ENCODE assay signal across 24 mouse cellular contexts in genomic region chr13:3696977-3697735, GRCm38 (mm10).
DNase-seq lines count a peak whose midpoint lies in the region; ATAC-seq and TF ChIP-seq lines count a peak whose summit lies in the region.
"Had no signal": no experiment of that assay in that cellular context is flagged by ENCODE, and none has a peak within 500 bp of the region (broad histone marks: within the 10 kb centered on the region; RNA-seq: fewer than 3 reads in every experiment).

No protein-coding gene starts in this region.

- DNase-seq in kidney, postnatal 0 days (ENCODE audit: low spot score) = peak; percentile 19
- DNase-seq in ZHBTc4 (ENCODE audit: low read depth, low spot score) = peak; percentile 7
- peak; percentile 76 for DNase-seq in brain, adult 2 months (ENCODE audit: low read depth, low spot score)
- no peak for DNase-seq in ovary, postnatal 36 days (ENCODE audit: low spot score)
- no peak for DNase-seq in gastrocnemius, postnatal 36 days
- DNase-seq: adrenal gland, postnatal 14 days; cerebellum, adult 8-10 months; cerebellum, postnatal 36 days; embryo, embryonic 11 days; gastrocnemius, postnatal 25 days; kidney, adult 9 months; kidney, postnatal 4 days; liver, postnatal 0 days; lung, postnatal 10 days; thymus, adult 18-20 months; thymus, postnatal 36 days had no signal

- no peak for TF ChIP-seq CTCF in kidney, postnatal 0 days (IDR thresholded peaks at IDR 0.05; ENCODE audit: low read depth)

- no peak overlapping the region for H3K9ac ChIP-seq in kidney, postnatal 0 days (ENCODE audit: low read depth, low read length)
- no peak overlapping the region for H3K9ac ChIP-seq in kidney, embryonic 16.5 days (replicated peaks; ENCODE audit: low read length)
- H3K9ac ChIP-seq in embryonic facial prominence, embryonic 15.5 days = no peak overlapping the region
- H3K9ac ChIP-seq: forebrain, embryonic 13.5 days; hindbrain, embryonic 15.5 days; liver, postnatal 0 days; midbrain, embryonic 12.5 days; stomach, embryonic 15.5 days had no signal

- intact Hi-C loops in gastrocnemius, postnatal 36 days (cut with DNase I) = no loop called here

- H3K4me2 ChIP-seq in kidney, postnatal 0 days (ENCODE audit: low read length) = no peak overlapping the region
- no peak overlapping the region for H3K4me2 ChIP-seq in kidney, embryonic 16.5 days (replicated peaks; ENCODE audit: low read depth, low read length)
- H3K4me2 ChIP-seq in embryonic facial prominence, embryonic 15.5 days (replicated peaks) = no peak overlapping the region
- H3K4me2 ChIP-seq: forebrain, embryonic 13.5 days; hindbrain, embryonic 15.5 days; midbrain, embryonic 12.5 days; stomach, embryonic 15.5 days had no signal

- WGBS in kidney, postnatal 0 days = 83% methylated on average over 8 of the region's 8 CpGs
- WGBS in kidney, embryonic 16.5 days = 75% methylated on average over 8 of the region's 8 CpGs
- WGBS in embryonic facial prominence, embryonic 15.5 days = 62% methylated on average over 8 of the region's 8 CpGs

- no peaks in the 10 kb centered on the region for H3K4me1 ChIP-seq in kidney, postnatal 0 days (replicated peaks; ENCODE audit: insufficient read depth, low read length)
- H3K4me1 ChIP-seq in kidney, embryonic 16.5 days (ENCODE audit: insufficient read depth, low read length) = peaks cover 24% of the 10 kb centered on the region; the same call in 1 of the 2 replicates
- peaks cover 19% of the 10 kb centered on the region for H3K4me1 ChIP-seq in embryonic facial prominence, embryonic 15.5 days
- H3K4me1 ChIP-seq: hindbrain, embryonic 15.5 days had no signal

- no peak overlapping the region for H3K4me3 ChIP-seq in kidney, postnatal 0 days (replicated peaks; ENCODE audit: low read depth, low read length)
- no peak overlapping the region for H3K4me3 ChIP-seq in kidney, embryonic 16.5 days (ENCODE audit: low read length)
- H3K4me3 ChIP-seq in embryonic facial prominence, embryonic 15.5 days (replicated peaks) = no peak overlapping the region
- H3K4me3 ChIP-seq: erythroblast, embryonic 14.5 days; forebrain, embryonic 13.5 days; hindbrain, embryonic 15.5 days; midbrain, embryonic 12.5 days; stomach, embryonic 15.5 days had no signal

- no peaks in the 10 kb centered on the region for H3K27me3 ChIP-seq in kidney, postnatal 0 days (ENCODE audit: insufficient read depth, low read length)
- H3K27me3 ChIP-seq in kidney, embryonic 16.5 days (ENCODE audit: insufficient read depth, low read length) = no peaks in the 10 kb centered on the region
- no peaks in the 10 kb centered on the region for H3K27me3 ChIP-seq in embryonic facial prominence, embryonic 15.5 days
- H3K27me3 ChIP-seq: forebrain, embryonic 13.5 days; hindbrain, embryonic 15.5 days; midbrain, embryonic 12.5 days; stomach, embryonic 15.5 days had no signal

- no peaks in the 10 kb centered on the region for H3K36me3 ChIP-seq in kidney, postnatal 0 days (ENCODE audit: insufficient read depth, low read length)
- H3K36me3 ChIP-seq in kidney, embryonic 16.5 days (ENCODE audit: insufficient read depth, low read length) = no peaks in the 10 kb centered on the region
- H3K36me3 ChIP-seq in embryonic facial prominence, embryonic 15.5 days = no peaks in the 10 kb centered on the region
- H3K36me3 ChIP-seq: hindbrain, embryonic 15.5 days; midbrain, embryonic 12.5 days; stomach, embryonic 15.5 days had no signal

- H3K9me3 ChIP-seq in kidney, postnatal 0 days (replicated peaks; ENCODE audit: low read length) = no peaks in the 10 kb centered on the region
- H3K9me3 ChIP-seq in kidney, embryonic 16.5 days (ENCODE audit: low read length) = no peaks in the 10 kb centered on the region
- H3K9me3 ChIP-seq in embryonic facial prominence, embryonic 15.5 days (replicated peaks) = no peaks in the 10 kb centered on the region
- H3K9me3 ChIP-seq: forebrain, embryonic 13.5 days; hindbrain, embryonic 15.5 days; midbrain, embryonic 12.5 days; stomach, embryonic 15.5 days had no signal

- ATAC-seq in kidney, postnatal 0 days (replicated peaks; ENCODE audit: low FRiP score, low read depth) = no peak
- ATAC-seq in kidney, embryonic 16.5 days (ENCODE audit: low FRiP score, low TSS enrichment) = no peak
- no peak for ATAC-seq in embryonic facial prominence, embryonic 15.5 days (ENCODE audit: insufficient number of reproducible peaks, low FRiP score, low TSS enrichment, low read depth)
- ATAC-seq: forebrain, embryonic 13.5 days; intestine, embryonic 16.5 days; liver, postnatal 0 days had no signal

- H3K27ac ChIP-seq in kidney, postnatal 0 days = no peak overlapping the region
- no peak overlapping the region for H3K27ac ChIP-seq in kidney, embryonic 16.5 days (ENCODE audit: low read length)
- peak overlapping the region; percentile 48 for H3K27ac ChIP-seq in embryonic facial prominence, embryonic 15.5 days (replicated peaks)
- H3K27ac ChIP-seq: forebrain, embryonic 13.5 days; hindbrain, embryonic 15.5 days; midbrain, embryonic 12.5 days; stomach, embryonic 15.5 days had no signal

Comparison
In these comparisons a context has a peak if more than half of its experiments do, and no peak if none do; other contexts are left out.
1. DNase-seq: peak in kidney, postnatal 0 days (single experiment), ZHBTc4 (single experiment) and brain, adult 2 months (single experiment); none in ovary, postnatal 36 days (single experiment) and gastrocnemius, postnatal 36 days (0 of 2).